Mouse (Mus musculus): ENCODE results near the gene Slc6a9.

DNA sequence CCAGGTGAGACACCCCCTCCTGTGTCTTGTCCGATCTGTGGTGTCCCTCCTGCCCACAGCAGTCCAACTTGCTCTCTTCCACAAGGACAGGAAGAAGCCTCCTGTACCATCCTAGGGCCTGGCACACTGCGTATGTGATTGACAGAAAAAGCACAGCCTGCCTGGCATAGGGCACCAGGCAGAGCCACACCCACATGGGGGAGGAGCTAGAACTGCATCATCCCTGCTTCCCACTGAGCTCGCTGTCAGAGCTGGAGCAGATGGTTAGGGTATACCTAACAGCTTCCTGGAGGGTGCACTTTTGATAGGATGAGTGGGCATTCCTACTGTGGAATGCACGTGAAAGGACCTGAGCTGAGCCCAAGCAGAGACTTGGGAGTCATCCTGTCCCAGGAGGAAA is 28.5 kb downstream of the Slc6a9 start:
- TF ChIP-seq CTCF (IDR thresholded peaks at IDR 0.05; ENCODE audit: borderline replicate concordance, insufficient read depth, low read depth, low read length): no peak
- no peak for TF ChIP-seq POLR2A (IDR thresholded peaks at IDR 0.05; ENCODE audit: borderline replicate concordance, insufficient read depth, low read length)
